Mouse (Mus musculus) monocyte, adult 2 months (primary cell): Measurements from ENCODE around the gene Fam43b.

Source experiments
- DNase-seq, 2 experiments: peaks; one replicate each; pipeline ENCODE4 v3.0.0; 2022; ENCODE audit warnings: low spot score in 2 of 2, low read depth in 1 of 2

Fam43b gene

GRCm38 (mm10) chr4:138395087-138395970 is 999 bp downstream of the Fam43b start:
- no peak for DNase-seq

GRCm38 (mm10) chr4:138393703-138394102 is 2.6 kb downstream of the Fam43b start:
- DNase-seq: no peak

- no peak for DNase-seq
Measured at GRCm38 (mm10) chr4:138383789-138384188, 12.5 kb downstream of the Fam43b start.

- no peak for DNase-seq
Measured at GRCm38 (mm10) chr4:138382462-138382861, 13.9 kb downstream of the Fam43b start.

- no peak for DNase-seq
Measured at GRCm38 (mm10) chr4:138380132-138380689, 16.1 kb downstream of the Fam43b start.

GRCm38 (mm10) chr4:138379091-138379840 is 17.1 kb downstream of the Fam43b start:
- DNase-seq: no peak

GRCm38 (mm10) chr4:138377526-138377925 is 18.8 kb downstream of the Fam43b start:
- DNase-seq: no peak

GRCm38 (mm10) chr4:138375117-138375516 is 21.2 kb downstream of the Fam43b start:
- DNase-seq: no peak

GRCm38 (mm10) chr4:138370996-138371516 is 25.3 kb downstream of the Fam43b start:
- no peak for DNase-seq

- DNase-seq: no peak
Measured at GRCm38 (mm10) chr4:138368498-138369260, 27.6 kb downstream of the Fam43b start.

GRCm38 (mm10) chr4:138367641-138368497 is 28.5 kb downstream of the Fam43b start, which contains the start of gene Cda:
Cda (minus strand) TSS chr4:138367992.
- DNase-seq: no peak

- DNase-seq: no peak
Measured at GRCm38 (mm10) chr4:138366561-138366960, 29.8 kb downstream of the Fam43b start.

GRCm38 (mm10) chr4:138363511-138363910 is 32.8 kb downstream of the Fam43b start:
- no peak for DNase-seq

GRCm38 (mm10) chr4:138362883-138363282 is 33.4 kb downstream of the Fam43b start:
- no peak for DNase-seq

GRCm38 (mm10) chr4:138361370-138361821 is 34.9 kb downstream of the Fam43b start:
- DNase-seq: no peak

- no peak for DNase-seq
Measured at GRCm38 (mm10) chr4:138358176-138358575, 38.2 kb downstream of the Fam43b start.

- no peak for DNase-seq
Measured at GRCm38 (mm10) chr4:138356551-138356950, 39.8 kb downstream of the Fam43b start.

GRCm38 (mm10) chr4:138356141-138356540 is 40.2 kb downstream of the Fam43b start:
- no peak for DNase-seq

GRCm38 (mm10) chr4:138355496-138355895 is 40.8 kb downstream of the Fam43b start:
- no peak for DNase-seq
